Mouse (Mus musculus) erythroblast, embryonic 14.5 days (primary cell): ENCODE measurements around the gene Akain1. TPM values are rescaled to one million over a fixed set of nuclear protein-coding genes. Genes with fewer than 3 reads are reported as not detected.
A peak's percentile ranks its signal among the peaks of the same experiment; 100 is the strongest.

ENCODE experiments used
- H3K27me3 ChIP-seq: 2 replicates; pipeline ENCODE4 v1.6.1; 2012; ENCODE audit warnings: inconsistent platforms; ENCODE audit not compliant: control insufficient read depth
- H3K36me3 ChIP-seq: 2 replicates; pipeline ENCODE4 v1.6.1; 2012; ENCODE audit warnings: mild to moderate bottlenecking, inconsistent platforms; ENCODE audit not compliant: control insufficient read depth
- H3K4me1 ChIP-seq: 2 replicates; pipeline ENCODE4 v1.6.1; 2012; ENCODE audit warnings: inconsistent platforms; ENCODE audit not compliant: control insufficient read depth
- H3K4me3 ChIP-seq: replicated peaks from 2 replicates; pipeline ENCODE3; 2012; ENCODE audit warnings: moderate library complexity, mild to moderate bottlenecking, inconsistent platforms
- H3K9me3 ChIP-seq: 2 replicates; pipeline ENCODE4 v1.6.1; 2012; ENCODE audit warnings: low read length, inconsistent platforms, mixed read lengths; ENCODE audit not compliant: control insufficient read depth
- GATA1 ChIP-seq: IDR thresholded peaks from 2 replicates; pipeline ENCODE4 v1.6.1; 2012; ENCODE audit warnings: low read length, inconsistent platforms, mixed read lengths
- TAL1 ChIP-seq: IDR thresholded peaks from 3 replicates; pipeline ENCODE4 v1.6.1; 2012; ENCODE audit warnings: low read length, inconsistent platforms, mixed read lengths
- polyA plus RNA-seq: library from polyadenylated mRNA; stranded (reverse); fragments of >175 nt; gene quantifications from 2 replicates; pipeline ENCODE4 v1.2.3, GENCODE M21; 2012

Akain1 gene
- polyA plus RNA-seq: not detected in 2 replicates

DNA sequence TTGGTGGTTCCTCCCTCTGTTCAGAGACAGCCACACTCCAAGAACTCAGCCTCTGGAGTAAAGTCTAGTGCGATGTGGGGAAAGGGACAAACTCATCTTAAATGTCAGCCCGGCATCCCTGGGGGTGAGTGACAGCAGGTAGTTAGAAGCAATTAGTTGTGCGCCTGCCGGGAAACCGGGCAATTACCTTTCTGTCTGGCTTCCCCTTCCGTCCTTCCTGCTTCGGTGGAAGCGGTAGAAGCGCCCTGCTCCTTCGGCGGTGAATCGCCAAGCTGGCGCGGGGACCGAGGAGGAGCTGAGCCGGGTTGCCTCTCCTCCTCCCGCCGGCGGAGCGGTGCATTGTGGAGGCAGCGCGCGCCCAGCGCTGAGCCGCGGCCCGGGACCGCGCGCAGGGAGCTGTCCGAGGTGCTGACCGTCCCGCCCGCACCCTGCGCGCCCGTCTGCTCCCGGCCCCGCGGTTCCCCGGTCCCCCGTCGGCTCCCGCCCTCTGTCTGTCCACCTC lies at the start of gene Akain1:
TSS of gene Akain1 (plus strand) at position 337 of the 502 bp plus-strand sequence.
- peak within 1 kb of the TSS; percentile 24 for H3K4me3 ChIP-seq
- no peak for TF ChIP-seq TAL1
- TF ChIP-seq GATA1: no peak
- H3K9me3 ChIP-seq: peaks cover under 1% of the 10 kb centered on the region; the same call in 1 of the 2 replicates
- no peaks in the 10 kb centered on the region for H3K36me3 ChIP-seq
- H3K27me3 ChIP-seq: peaks cover 48% of the 10 kb centered on the region
- H3K4me1 ChIP-seq: peaks cover 8% of the 10 kb centered on the region; the same call in 1 of the 2 replicates

GRCm38 (mm10) chr17:69396147-69397033 lies 42.7 kb upstream of the Akain1 start:
- no peaks in the 10 kb centered on the region for H3K27me3 ChIP-seq
- no peaks in the 10 kb centered on the region for H3K9me3 ChIP-seq
- peaks cover 8% of the 10 kb centered on the region for H3K36me3 ChIP-seq
- peaks cover 44% of the 10 kb centered on the region for H3K4me1 ChIP-seq
- no peak for TF ChIP-seq TAL1
- TF ChIP-seq GATA1: no peak
- peak overlapping the region; percentile 66 for H3K4me3 ChIP-seq

- Histone ChIP-seq H3K27me3 (no peaks in the 10 kb centered on the region), H3K4me1 (peaks cover 47% of the 10 kb centered on the region), H3K4me3 (no peak overlapping the region), H3K36me3 (peaks cover 2% of the 10 kb centered on the region), H3K9me3 (no peaks in the 10 kb centered on the region)
- no peak for TF ChIP-seq TAL1
Measured at GRCm38 (mm10) chr17:69397163-69397562, 42.0 kb upstream of the Akain1 start.

DNA sequence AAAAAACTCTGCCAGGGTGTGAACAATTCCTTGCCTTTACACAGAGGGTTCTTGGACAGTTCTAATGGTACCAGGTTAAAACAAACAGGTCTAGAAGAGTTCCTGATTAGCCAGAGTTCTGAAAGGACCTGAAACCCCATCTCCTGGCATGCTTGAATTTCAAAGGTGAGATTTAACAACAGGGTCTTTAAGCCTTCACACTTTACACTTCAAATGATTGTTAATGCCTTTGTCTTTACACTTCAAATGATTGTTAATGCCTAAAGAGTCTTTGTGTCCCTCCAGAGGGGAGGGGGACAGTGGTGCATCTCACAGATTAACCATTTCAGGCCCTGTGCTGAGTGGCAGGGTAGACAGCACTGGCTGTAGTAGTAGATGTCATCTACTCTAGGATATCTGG lies 41.0 kb upstream of the Akain1 start:
- H3K4me1 ChIP-seq: peaks cover 47% of the 10 kb centered on the region
- H3K4me3 ChIP-seq: no peak overlapping the region
- TF ChIP-seq TAL1: no peak
- no peak for TF ChIP-seq GATA1
- H3K36me3 ChIP-seq: no peaks in the 10 kb centered on the region
- no peaks in the 10 kb centered on the region for H3K27me3 ChIP-seq
- H3K9me3 ChIP-seq: no peaks in the 10 kb centered on the region

- H3K4me1 ChIP-seq: peaks cover 33% of the 10 kb centered on the region
- H3K36me3 ChIP-seq: no peaks in the 10 kb centered on the region
- TF ChIP-seq TAL1: no peak
- TF ChIP-seq GATA1: no peak
- no peak overlapping the region for H3K4me3 ChIP-seq
- no peaks in the 10 kb centered on the region for H3K9me3 ChIP-seq
- peaks cover 3% of the 10 kb centered on the region for H3K27me3 ChIP-seq
Measured at GRCm38 (mm10) chr17:69401146-69401545, 38.0 kb upstream of the Akain1 start.

DNA sequence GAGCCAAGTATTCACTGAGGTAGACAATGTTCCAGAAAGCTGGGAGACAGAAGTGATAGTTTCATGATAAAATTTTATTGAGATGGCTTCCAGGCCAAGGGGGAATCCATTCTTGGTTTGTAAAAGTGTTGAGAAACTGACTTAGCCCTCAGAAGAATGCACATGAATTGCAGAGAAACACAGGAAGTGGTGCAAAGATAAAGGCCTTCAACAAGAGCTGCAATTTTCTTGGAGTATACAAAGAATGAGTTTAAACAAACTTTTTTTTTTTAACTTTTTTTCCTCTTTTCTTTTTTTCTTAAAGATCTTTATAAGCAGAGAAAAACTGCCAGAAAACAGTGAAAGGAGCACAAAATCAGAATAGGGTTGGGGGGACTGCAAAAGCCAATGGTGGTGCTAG lies 23.0 kb upstream of the Akain1 start:
- peak overlapping the region; percentile 100 for H3K4me3 ChIP-seq
- peaks cover 2% of the 10 kb centered on the region; the same call in 1 of the 2 replicates for H3K36me3 ChIP-seq
- no peaks in the 10 kb centered on the region for H3K27me3 ChIP-seq
- H3K9me3 ChIP-seq: no peaks in the 10 kb centered on the region
- H3K4me1 ChIP-seq: peaks cover 27% of the 10 kb centered on the region
- no peak for TF ChIP-seq TAL1
- TF ChIP-seq GATA1: no peak

DNA sequence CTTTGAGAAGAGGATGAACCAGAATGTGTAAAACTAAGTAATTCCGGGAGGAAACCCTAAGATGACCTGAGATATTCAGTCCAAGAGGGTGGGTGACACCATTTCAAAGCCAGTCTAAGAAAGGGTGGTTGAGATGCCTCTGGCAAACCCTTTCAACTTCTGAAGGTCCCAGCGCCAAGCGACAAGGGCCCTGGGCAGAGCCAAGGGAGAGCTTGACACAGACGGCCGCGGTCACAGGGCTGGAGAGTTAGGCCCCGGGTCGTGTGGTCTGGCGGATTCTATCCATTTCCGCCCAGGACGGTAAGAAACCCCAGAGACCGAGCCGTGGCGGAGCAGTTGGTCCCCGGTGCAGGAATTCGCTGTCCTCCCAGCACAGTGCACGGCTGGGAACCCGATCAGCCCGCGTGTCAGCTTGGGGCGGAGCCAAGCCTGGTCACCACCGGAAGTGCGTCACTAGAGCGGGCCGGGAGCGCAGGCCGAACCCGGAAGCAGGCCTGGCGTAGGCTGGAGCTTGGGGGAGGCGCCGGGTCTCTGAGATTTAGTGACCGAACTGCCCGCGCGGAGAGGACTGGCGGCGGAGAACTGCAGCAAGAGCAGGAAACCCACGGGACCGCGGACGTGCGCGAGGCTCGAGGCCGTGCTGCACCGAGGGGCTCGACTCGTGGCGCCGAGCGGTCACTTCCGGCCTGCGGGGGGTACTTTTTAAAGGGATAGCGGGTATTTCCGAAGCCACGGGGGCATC lies 22.0 kb upstream of the Akain1 start:
- Histone ChIP-seq H3K9me3 (no peaks in the 10 kb centered on the region), H3K27me3 (no peaks in the 10 kb centered on the region)

DNA sequence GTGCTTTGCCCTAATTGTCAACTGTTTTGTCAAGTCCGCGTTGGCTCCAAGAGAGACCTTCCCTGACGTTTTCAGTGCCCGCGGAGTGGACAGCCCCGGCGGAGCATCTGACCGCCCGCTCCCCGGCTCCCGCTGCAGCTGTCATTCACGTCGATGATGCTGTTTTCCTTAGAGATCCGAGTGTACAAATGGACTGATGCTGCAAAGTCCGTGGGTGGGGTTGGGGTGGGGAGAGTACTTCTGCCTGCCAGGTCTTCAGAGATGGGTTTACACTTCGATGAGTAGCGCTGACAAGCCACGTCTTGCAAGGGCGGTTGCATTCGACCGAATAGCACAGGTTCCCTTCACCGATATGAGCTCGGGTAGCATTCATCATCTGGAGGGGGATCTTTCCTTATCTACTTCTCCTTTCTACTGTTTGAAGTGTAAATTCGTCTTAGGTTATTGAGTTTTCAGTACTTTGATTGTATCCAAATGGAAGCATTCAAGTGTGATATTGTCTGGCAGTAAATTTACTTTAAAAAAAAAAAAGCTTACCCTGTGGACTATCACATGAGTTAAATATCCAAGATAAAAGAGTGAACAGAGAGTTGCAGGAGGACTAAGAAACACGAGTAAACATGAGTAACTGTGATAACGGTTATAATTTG lies 21.3 kb upstream of the Akain1 start:
- no peak for TF ChIP-seq TAL1
- no peak for TF ChIP-seq GATA1
- Histone ChIP-seq H3K36me3 (peaks cover 4% of the 10 kb centered on the region; the same call in 1 of the 2 replicates), H3K9me3 (no peaks in the 10 kb centered on the region), H3K27me3 (no peaks in the 10 kb centered on the region), H3K4me1 (peaks cover 32% of the 10 kb centered on the region), H3K4me3 (peak overlapping the region; percentile 100)

More for the DNA sequence above, 22.0 kb upstream of the Akain1 start:
- Histone ChIP-seq H3K4me3 (peak overlapping the region; percentile 100), H3K36me3 (peaks cover 4% of the 10 kb centered on the region; the same call in 1 of the 2 replicates), H3K4me1 (peaks cover 30% of the 10 kb centered on the region)
- TF ChIP-seq GATA1 (no peak), TAL1 (no peak)
